Mouse (Mus musculus): ENCODE results near the gene Spata5.
"Not testable (repeated sequence)": the region's sequence is repeated elsewhere in the genome, so short reads cannot be mapped to it uniquely, and the experiment has no call there.

Spata5 gene

DNA sequence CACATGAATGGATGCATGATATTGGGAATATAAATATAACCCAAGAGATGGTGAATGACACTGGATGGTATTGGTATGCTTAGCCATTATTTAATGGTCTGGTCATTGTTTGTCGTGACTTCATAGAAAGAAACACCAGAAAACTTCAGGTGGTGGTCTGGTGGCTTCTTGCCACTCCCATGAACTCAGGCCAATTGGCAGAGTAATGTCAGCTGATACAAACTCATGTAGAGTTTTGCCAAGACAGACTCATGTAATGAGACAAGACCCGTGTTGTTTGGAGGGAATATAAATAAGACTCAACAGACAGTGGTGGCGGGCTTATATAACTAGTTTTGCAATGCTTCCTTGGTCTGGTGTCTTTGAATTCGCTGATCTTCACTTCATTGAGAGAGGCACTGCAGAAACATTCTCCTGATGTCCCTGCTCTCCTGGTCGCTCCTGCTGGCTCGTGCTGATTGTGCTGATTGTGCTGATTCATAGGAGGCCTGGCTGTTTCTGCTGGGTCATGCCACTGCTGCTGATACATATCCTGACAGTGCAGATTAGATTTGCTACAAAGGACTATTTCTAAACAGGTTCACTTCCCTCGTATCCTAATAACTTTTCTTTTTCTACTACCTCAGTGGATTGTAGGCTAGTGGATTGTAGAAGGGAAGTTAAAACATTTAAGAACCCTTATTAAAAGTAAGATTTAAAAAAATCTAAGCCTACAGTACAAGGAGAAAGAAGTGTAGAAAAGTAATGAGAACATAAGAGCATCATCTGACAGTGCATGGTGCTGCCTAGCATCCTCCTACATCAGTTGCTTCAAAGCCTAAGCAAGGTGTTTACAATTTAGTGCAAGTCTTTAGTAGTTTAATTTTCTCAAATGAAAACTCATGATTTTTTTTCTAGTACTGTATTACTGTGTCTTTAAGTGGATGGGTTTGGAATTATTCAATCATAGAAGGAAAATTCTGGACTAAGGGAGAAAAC lies 90.6 kb downstream of the Spata5 start:
- no peak for DNase-seq (ENCODE audit: low spot score in 2 of 2)

GRCm38 (mm10) chr3:37515485-37515884 lies 95.8 kb downstream of the Spata5 start:
- peak in 1 of 2 experiments; percentile 38 for DNase-seq (ENCODE audit: low spot score in 2 of 2)

DNA sequence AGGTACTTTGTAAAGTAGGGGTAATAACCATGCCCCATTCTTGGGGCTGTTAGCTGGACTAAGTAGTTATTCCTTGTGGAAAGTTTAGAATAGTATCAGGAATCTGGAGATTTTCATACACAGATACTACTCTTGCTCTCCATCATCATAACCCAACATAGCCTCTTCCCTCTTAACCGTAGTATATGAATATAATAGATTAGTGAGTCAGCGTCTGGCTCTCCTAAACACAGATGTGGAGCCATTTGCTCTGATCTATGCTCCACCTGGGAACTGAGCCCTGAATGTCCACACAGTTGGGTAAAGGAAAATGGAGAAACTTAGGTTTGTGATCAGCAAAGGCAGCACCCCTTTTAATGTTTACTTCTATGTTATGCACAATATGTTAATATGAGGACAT lies 96.7 kb downstream of the Spata5 start:
- DNase-seq (ENCODE audit: low spot score in 2 of 2), result no peak

GRCm38 (mm10) chr3:37518611-37519010 lies 98.9 kb downstream of the Spata5 start:
- no peak for DNase-seq (ENCODE audit: low spot score in 2 of 2)

DNA sequence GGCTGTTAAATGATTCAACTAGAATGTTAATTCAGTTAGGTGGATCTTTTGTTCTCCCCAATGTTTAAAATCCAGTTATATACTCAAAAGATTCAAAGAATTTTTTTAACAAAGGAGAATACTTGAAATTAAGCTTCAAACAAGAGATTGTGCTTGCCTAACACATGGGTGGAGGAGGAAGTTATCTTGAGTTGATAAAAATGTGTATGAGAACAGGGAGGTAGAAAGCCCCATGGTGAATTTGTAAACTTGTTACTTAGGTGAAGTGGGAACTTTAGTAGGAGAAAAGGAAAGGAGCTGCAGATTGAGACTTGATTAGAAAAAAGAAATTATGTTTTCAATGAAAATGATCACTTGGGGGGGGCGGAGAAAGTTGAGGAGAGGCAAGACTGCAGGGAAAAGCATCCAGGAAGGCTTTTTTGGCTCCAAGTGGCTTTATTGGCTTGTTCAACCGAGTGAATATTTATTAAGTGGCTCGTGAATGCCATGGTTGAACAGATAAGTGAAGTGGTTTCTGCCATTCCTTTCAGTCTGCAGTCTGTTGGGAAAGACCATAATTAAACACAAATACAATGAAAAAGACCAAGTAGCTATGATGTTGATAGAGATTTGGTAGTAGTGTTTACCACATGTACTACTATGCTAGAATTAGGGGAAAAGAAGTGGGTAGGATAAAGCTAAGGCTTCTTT lies 100.8 kb downstream of the Spata5 start:
- no peak for DNase-seq (ENCODE audit: low spot score in 2 of 2)

DNA sequence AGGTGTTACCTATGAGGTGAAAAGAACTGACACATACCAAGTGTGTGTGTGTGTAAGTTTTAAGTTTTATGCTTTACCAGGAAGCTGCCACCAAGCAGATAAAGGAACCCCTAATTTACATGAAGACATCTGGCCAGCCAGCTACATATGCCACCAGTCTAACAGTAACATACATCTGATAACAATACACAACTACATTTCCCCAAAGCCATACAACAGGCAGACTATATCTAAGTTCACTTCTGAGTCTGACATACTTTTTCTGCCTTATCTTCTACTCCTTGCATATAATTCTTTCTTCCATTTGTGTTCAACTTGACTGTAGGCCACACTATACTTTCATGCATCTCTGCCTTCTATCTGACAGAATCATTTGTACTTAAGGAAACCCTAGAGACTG lies 112.4 kb downstream of the Spata5 start:
- DNase-seq (ENCODE audit: low spot score in 2 of 2), result no peak

DNA sequence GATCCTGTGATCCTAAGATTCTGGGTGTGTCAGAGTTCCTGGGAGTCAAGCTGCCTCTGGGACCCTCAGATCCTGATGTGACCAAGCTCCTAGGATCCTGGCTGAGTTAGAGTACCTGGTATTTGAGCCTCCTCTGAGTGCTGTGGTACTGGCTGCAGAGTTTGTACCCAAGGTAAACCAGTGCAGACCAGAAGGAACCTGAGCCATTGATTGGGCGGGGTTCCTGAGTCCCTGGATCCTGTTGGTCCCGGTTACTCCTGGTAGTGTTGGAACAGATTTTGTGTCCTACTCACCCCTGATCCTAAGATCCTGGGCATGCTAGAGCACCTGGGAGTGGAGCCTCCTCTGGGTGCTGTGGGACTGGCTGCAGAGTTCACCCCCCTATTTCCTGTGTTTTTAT lies 121.0 kb downstream of the Spata5 start:
- not testable (repeated sequence) for DNase-seq (ENCODE audit: low spot score in 2 of 2)

DNA sequence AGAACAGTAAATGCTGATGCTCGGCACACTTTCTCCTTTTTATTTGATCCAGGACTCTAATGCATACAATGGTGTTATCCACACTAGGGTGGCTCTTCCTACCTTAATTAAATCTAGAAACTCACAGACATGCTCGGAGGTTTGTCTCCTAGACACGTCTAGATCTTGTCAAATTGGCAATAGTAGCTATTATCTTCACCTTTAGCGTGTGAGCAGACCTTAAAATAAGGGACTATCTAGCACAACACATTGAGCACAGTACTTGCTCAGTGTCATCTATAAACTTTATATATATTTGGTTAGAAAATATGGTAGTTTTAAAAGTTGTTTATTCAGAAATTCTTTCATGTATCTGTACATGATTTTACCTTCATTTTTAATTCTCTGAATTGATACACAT lies 126.7 kb downstream of the Spata5 start:
- no peak for DNase-seq (ENCODE audit: low spot score in 2 of 2)

DNA sequence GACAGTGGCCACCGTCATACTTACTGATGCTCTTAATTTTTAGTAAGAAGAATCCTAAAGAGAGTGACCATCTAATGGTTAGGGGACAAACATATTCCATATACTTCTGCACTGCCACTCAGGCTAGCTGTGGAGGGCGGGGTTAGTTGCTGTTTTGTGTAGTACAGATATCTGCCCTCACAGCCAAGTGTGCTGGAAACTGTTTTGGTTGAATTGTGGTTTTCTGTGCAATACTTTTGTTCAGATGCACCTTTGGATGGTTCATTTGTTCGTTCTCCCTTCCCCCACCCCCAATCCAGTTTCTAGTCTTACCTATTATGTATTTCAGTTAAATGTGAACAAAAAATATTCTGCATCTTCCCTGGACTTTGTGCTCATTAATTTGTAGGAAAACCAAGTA lies 130.5 kb downstream of the Spata5 start:
- DNase-seq (ENCODE audit: low spot score in 2 of 2), result no peak

DNA sequence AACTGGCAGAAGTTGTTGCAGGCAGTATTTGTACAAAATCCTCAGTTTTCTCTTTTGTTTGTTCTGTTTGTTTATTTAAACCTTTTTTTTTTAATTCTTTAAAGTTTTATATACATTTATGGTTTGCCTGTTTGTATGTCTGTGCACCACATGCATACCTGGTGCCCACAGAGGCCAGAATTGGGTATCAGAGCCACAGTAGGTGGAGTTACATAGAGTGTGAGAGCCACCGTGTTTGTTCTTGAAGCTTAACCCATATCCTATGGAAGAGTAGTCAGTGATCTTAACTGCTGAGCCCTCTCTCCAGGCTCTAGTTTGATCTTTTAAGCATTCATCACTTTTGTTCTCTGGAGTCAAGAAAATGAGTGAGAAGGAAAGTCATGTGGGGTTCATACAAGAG lies 130.9 kb downstream of the Spata5 start:
- DNase-seq (ENCODE audit: low spot score in 2 of 2), result no peak

DNA sequence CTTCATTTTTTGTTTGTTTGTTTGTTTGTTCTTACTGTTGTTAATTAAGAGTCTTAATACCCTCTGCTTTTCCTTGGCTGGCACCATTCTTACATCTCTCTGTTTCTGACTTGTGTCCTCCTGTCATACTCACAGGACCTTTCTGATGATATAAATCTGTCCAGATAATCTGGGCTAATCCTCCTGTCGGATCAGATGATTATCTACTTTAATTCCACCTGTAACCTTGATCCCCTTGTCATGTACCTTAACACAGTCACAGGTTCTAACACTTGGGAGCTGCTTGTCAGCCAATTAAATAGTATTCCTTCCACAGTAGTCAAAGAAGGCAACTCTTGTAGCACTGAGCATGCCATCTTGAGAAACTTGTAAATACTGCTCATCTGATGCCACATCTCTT lies 131.8 kb downstream of the Spata5 start:
- no peak for DNase-seq (ENCODE audit: low spot score in 2 of 2)

GRCm38 (mm10) chr3:37552244-37552643 lies 132.5 kb downstream of the Spata5 start:
- DNase-seq (ENCODE audit: low spot score in 2 of 2), result no peak

DNA sequence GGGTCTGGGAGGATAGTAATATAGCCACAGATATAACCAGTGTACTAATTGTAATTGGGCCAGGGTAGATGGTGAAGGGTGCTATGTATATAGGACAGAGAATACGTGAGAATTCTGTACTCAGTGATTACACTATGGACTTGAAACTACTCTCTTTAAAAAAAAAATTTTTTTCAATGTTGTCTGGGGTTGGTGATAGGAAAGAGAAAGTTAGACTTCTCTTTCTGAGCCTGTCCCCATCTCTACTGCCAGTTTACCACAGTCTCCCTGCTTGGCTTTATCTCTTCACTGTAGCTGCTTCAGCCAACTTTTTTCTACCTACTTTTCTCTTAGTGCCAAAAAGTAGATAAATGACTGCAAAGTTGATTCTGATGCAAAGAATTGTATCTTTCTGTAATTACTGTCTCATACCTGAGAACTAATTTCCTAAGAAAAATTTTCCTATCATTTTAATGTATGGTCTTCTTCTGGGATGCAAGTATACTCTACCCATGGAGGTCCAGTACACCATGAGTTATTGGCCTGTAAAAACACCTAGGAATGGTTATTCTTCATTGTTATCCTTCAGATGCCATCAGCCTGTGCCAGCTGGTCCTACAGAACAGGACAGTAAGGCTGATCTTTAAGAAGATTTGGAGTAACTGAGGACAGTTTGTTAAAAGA lies 133.8 kb downstream of the Spata5 start:
- DNase-seq (ENCODE audit: low spot score in 2 of 2), result no peak

DNA sequence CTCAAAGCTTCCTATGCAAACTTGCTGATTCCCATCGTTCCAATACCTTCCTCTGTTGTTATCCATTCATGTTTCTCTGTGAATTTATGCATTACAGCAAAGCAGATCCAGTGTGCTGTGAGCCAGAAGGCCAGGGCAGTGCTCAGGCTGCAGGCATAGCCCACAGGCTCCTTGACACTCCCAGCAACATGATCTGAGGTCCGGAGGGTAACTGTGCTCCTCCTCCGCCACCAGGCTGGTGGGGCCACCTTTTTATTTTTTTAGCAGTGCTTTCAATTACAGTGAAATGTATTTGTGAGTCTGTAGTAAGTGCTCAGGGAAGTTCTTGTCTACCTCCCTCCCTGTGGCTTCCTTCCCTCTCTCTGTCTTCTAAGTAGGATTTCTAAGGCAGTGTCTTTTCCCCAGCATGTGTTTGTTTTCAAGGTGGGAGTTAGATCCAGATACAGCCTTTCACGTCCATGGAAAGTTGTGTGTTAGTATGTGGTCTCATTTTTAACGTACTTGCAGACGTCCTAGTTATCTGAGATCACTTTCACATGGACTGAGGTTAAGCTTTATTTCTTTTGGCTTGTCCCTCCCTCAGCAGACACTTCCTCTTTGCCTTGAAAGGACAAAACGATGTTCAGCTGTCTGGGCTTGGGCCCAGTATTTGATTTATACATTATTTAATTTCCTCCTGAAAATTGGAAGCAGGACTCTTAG lies 136.9 kb downstream of the Spata5 start:
- DNase-seq (ENCODE audit: low spot score in 2 of 2), result no peak

DNA sequence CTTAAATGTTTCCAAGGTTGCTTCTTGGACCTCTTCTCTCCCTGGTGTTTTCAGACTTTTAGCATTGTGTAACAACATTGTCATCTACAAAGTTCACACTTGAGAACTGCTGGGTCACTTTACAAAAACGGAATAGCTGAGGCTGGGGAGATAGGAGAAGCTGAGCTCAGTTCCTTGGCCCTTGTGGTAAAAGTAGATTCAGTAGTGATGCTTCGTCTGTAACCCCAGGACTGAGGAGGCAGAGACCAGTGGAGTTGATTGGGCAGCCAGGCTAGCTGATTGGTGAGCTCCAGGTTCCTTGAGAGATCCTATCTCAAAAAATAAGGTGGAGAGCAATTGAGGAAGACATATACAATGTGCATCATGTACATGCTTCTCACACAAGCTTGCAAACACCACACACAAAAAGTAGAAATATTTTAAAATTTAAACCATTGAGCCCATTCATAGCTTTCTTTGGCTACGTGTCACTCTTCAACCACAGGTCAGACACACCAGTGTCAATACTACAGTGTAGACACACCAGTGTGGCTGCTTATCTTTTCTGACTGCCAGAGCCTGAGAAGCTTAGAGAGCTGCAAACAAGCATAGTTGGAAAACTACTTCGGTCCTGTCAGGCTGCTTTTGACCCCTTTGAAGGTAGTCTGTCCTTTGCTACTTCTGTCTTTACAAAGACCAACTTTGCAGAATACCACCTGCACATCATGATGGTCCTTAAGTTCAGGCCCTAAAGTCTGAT lies 138.2 kb downstream of the Spata5 start:
- DNase-seq (ENCODE audit: low spot score in 2 of 2), result no peak

DNA sequence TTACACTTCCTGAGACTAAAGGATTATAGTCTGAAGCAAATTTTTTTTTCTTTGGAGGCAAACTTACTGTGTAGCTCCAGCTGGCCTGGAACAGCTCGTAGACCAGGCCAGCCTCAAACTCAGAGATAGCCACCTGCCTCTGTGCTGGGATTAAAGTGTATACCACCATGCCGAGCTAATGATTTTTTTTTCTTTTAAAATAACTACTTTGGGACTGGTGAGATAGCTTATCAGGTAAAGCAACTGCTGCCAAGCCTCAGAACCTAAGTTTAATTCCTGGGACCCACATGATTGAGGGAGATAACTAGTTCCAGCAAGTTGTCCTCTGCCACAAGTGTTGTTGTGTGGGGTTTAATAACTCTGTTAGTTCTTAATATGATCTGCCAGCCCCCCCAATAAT lies 139.6 kb downstream of the Spata5 start:
- no peak for DNase-seq (ENCODE audit: low spot score in 2 of 2)

GRCm38 (mm10) chr3:37561466-37561865 lies 141.8 kb downstream of the Spata5 start:
- no peak for DNase-seq (ENCODE audit: low spot score in 2 of 2)

GRCm38 (mm10) chr3:37566097-37566496 lies 146.4 kb downstream of the Spata5 start:
- no peak for DNase-seq (ENCODE audit: low spot score in 2 of 2)

- no peak for DNase-seq (ENCODE audit: low spot score in 2 of 2)
Observed at GRCm38 (mm10) chr3:37567505-37567904, 147.8 kb downstream of the Spata5 start.

- DNase-seq (ENCODE audit: low spot score in 2 of 2), result no peak
Observed at GRCm38 (mm10) chr3:37568780-37569179, 149.1 kb downstream of the Spata5 start.
